Mouse (Mus musculus): ENCODE measurements around the gene Mipol1. TPM values are rescaled to one million over a fixed set of nuclear protein-coding genes. Genes with fewer than 3 reads are reported as not detected.

Gene Mipol1
- polyA plus RNA-seq, 1 experiment, result 7.2 TPM

- H3K4me1 ChIP-seq (ENCODE audit: control insufficient read depth, insufficient read depth, low read length), result no peaks in the 10 kb centered on the region; the same call in 1 of the 2 replicates
- 5% methylated on average over 11 of the region's 11 CpGs for WGBS
Measured at GRCm38 (mm10) chr12:57536909-57537670, 306.9 kb downstream of the Mipol1 start.

GRCm38 (mm10) chr12:57537791-57538587, 307.8 kb downstream of the Mipol1 start:
- Histone ChIP-seq H3K4me1 (ENCODE audit: control insufficient read depth, insufficient read depth, low read length) (no peaks in the 10 kb centered on the region; the same call in 1 of the 2 replicates), H3K27me3 (ENCODE audit: control insufficient read depth, insufficient read depth, low read length) (peaks cover 26% of the 10 kb centered on the region; the same call in 1 of the 2 replicates), H3K27ac (ENCODE audit: insufficient read depth, low read length) (no peak overlapping the region), H3K4me3 (replicated peaks; ENCODE audit: insufficient read depth, low read depth, low read length) (no peak overlapping the region)
- 5% methylated on average over 21 of the region's 21 CpGs for WGBS
- no peak for DNase-seq
- TF ChIP-seq POLR2A (IDR thresholded peaks at IDR 0.05; ENCODE audit: borderline replicate concordance, insufficient read depth, low read length) (no peak), CTCF (IDR thresholded peaks at IDR 0.05; ENCODE audit: borderline replicate concordance, insufficient read depth, low read depth, low read length) (no peak)

More at GRCm38 (mm10) chr12:57536909-57537670, 306.9 kb downstream of the Mipol1 start:
- Histone ChIP-seq H3K4me3 (replicated peaks; ENCODE audit: insufficient read depth, low read depth, low read length) (no peak overlapping the region), H3K27me3 (ENCODE audit: control insufficient read depth, insufficient read depth, low read length) (peaks cover 19% of the 10 kb centered on the region; the same call in 1 of the 2 replicates), H3K27ac (ENCODE audit: insufficient read depth, low read length) (no peak overlapping the region)
- no peak for TF ChIP-seq CTCF (IDR thresholded peaks at IDR 0.05; ENCODE audit: borderline replicate concordance, insufficient read depth, low read depth, low read length)
- DNase-seq, result no peak

- no peak overlapping the region for H3K4me3 ChIP-seq (replicated peaks; ENCODE audit: insufficient read depth, low read depth, low read length)
- DNase-seq, result no peak
- 2% methylated on average over 63 of the region's 63 CpGs for WGBS
Measured at GRCm38 (mm10) chr12:57538588-57539550, 308.6 kb downstream of the Mipol1 start.

GRCm38 (mm10) chr12:57539551-57539985, 309.3 kb downstream of the Mipol1 start:
- 7% methylated on average over 10 of the region's 10 CpGs for WGBS
- peaks cover 28% of the 10 kb centered on the region; the same call in 1 of the 2 replicates for H3K27me3 ChIP-seq (ENCODE audit: control insufficient read depth, insufficient read depth, low read length)
- H3K4me3 ChIP-seq (replicated peaks; ENCODE audit: insufficient read depth, low read depth, low read length), result no peak overlapping the region
- TF ChIP-seq CTCF (IDR thresholded peaks at IDR 0.05; ENCODE audit: borderline replicate concordance, insufficient read depth, low read depth, low read length) (no peak), POLR2A (IDR thresholded peaks at IDR 0.05; ENCODE audit: borderline replicate concordance, insufficient read depth, low read length) (no peak)
- H3K27ac ChIP-seq (ENCODE audit: insufficient read depth, low read length), result no peak overlapping the region
- H3K4me1 ChIP-seq (ENCODE audit: control insufficient read depth, insufficient read depth, low read length), result no peaks in the 10 kb centered on the region; the same call in 1 of the 2 replicates
- DNase-seq, result no peak

More at GRCm38 (mm10) chr12:57538588-57539550, 308.6 kb downstream of the Mipol1 start:
- Histone ChIP-seq H3K27me3 (ENCODE audit: control insufficient read depth, insufficient read depth, low read length) (peaks cover 28% of the 10 kb centered on the region; the same call in 1 of the 2 replicates), H3K27ac (ENCODE audit: insufficient read depth, low read length) (no peak overlapping the region), H3K4me1 (ENCODE audit: control insufficient read depth, insufficient read depth, low read length) (no peaks in the 10 kb centered on the region; the same call in 1 of the 2 replicates)
- TF ChIP-seq CTCF (IDR thresholded peaks at IDR 0.05; ENCODE audit: borderline replicate concordance, insufficient read depth, low read depth, low read length) (no peak), POLR2A (IDR thresholded peaks at IDR 0.05; ENCODE audit: borderline replicate concordance, insufficient read depth, low read length) (no peak)

GRCm38 (mm10) chr12:57541118-57541517, 310.9 kb downstream of the Mipol1 start:
- H3K4me1 ChIP-seq (ENCODE audit: control insufficient read depth, insufficient read depth, low read length), result no peaks in the 10 kb centered on the region; the same call in 1 of the 2 replicates
- TF ChIP-seq POLR2A (IDR thresholded peaks at IDR 0.05; ENCODE audit: borderline replicate concordance, insufficient read depth, low read length) (no peak), CTCF (IDR thresholded peaks at IDR 0.05; ENCODE audit: borderline replicate concordance, insufficient read depth, low read depth, low read length) (no peak)
- peaks cover 32% of the 10 kb centered on the region; the same call in 1 of the 2 replicates for H3K27me3 ChIP-seq (ENCODE audit: control insufficient read depth, insufficient read depth, low read length)
- 16% methylated on average over 6 of the region's 6 CpGs for WGBS
- DNase-seq, result no peak
- H3K4me3 ChIP-seq (replicated peaks; ENCODE audit: insufficient read depth, low read depth, low read length), result no peak overlapping the region
- H3K27ac ChIP-seq (ENCODE audit: insufficient read depth, low read length), result no peak overlapping the region

GRCm38 (mm10) chr12:57541931-57542745, 311.9 kb downstream of the Mipol1 start:
- no peak for DNase-seq
- Histone ChIP-seq H3K27me3 (ENCODE audit: control insufficient read depth, insufficient read depth, low read length) (peaks cover 42% of the 10 kb centered on the region; the same call in 1 of the 2 replicates), H3K4me3 (replicated peaks; ENCODE audit: insufficient read depth, low read depth, low read length) (no peak overlapping the region), H3K27ac (ENCODE audit: insufficient read depth, low read length) (no peak overlapping the region), H3K4me1 (ENCODE audit: control insufficient read depth, insufficient read depth, low read length) (no peaks in the 10 kb centered on the region; the same call in 1 of the 2 replicates)
- 2% methylated on average over 46 of the region's 46 CpGs for WGBS
- TF ChIP-seq CTCF (IDR thresholded peaks at IDR 0.05; ENCODE audit: borderline replicate concordance, insufficient read depth, low read depth, low read length) (no peak), POLR2A (IDR thresholded peaks at IDR 0.05; ENCODE audit: borderline replicate concordance, insufficient read depth, low read length) (no peak)
